Mouse (Mus musculus): ENCODE data around the gene Scn3b.

Scn3b gene

GRCm38 (mm10) chr9:40316865-40317660, 48.0 kb downstream of the Scn3b start:
- DNase-seq (ENCODE audit: low read depth) = peak; percentile 56

DNA sequence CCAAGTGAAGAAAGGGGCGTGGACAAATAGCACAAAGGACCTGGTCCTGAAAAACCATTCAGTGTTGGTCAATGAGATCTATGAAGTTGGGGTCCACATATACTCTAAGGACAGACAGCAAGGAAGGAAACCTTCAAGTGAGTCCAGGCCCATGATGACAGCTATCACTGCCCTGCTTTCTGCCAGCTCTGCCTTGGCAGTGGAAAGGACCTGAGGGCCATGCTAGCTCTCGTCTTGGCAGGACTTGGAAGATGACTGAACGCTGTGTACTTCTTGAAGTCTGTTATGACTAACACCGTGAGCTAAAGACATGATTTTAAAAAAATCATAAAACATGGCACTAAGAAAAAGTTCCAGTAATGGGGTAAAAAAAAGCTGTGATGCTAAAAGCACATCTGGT, 48.7 kb downstream of the Scn3b start:
- peak; percentile 27 for DNase-seq (ENCODE audit: low read depth)

DNA sequence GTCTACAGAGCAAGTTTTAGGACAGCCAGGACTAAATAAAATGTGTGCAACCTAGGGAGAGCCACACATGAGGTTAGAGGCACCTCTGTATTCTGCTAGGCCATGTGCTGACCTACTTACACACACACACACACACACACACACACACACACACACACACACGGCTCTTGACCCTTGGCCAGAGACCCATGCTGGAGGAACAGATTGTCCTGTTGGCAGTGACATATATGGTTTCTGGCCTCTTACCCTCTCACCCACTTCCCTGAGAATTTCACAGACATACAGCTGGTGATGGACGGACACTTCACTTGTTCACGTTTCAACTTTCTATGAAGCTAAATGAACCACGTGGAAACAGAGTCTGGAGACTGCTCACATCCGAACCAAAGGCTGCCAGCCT, 49.8 kb downstream of the Scn3b start:
- DNase-seq (ENCODE audit: low read depth) = no peak

GRCm38 (mm10) chr9:40320405-40320804, 51.4 kb downstream of the Scn3b start:
- DNase-seq (ENCODE audit: low read depth) = no peak

- DNase-seq (ENCODE audit: low read depth) = peak; percentile 95
These were observed 52.1 kb downstream of the Scn3b start for GRCm38 (mm10) chr9:40320879-40321667.

DNA sequence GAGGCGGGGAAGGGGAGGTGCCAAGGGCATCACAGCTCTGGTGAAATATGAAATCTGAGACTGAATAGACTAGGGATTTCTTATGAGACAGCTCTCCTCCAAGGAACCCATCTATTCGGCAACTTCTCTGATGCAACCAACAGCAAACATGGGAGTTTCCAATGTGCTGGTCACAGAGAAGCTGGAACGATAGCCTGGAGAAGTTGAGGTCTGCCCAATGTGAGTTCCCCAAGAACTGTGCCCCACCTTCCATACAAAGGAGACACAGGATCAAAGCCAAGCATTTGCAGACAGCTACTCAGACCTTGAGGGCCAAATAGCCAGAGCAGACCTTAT, 52.6 kb downstream of the Scn3b start:
- DNase-seq (ENCODE audit: low read depth) = no peak

- no peak for DNase-seq (ENCODE audit: low read depth)
These were observed 53.4 kb downstream of the Scn3b start for GRCm38 (mm10) chr9:40322372-40322771.

DNA sequence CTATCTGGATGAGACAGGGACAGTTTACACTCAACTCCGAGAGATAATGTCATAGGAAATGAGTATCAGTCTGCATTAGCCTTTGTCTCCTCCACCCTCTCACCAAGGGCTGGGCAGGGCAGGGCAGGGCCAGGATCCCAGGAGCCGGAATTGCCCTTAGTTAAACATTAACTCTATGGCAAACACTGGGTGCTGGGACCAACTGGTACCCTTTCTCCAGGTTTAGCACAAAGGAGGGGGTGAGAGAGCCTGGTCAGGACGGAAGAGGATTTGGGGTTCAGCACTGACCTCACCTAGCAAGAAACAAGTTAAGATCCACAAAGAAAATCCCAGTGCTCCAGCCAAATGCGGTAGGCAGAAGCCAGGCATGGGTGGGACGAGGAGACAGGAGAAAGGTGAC, 54.2 kb downstream of the Scn3b start:
- DNase-seq (ENCODE audit: low read depth) = no peak

DNA sequence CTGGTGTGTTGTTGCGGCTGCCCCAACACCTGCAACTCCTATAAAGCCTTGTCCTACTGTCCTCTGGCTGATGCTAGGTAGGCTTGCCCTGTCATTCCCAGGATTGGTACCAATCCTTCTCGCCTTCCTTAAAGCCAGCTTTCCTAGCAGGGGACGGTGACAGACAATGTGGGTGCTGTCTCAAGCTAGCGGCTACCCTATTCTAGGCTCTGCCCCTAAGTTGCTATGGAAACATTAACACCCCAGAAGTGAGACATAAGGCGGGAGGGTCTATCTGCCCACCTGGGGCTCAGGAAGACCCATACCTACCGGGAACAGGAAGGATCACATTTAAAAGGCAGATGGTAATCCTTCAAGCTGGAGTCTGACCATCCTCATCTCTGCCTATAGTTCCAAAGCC, 54.8 kb downstream of the Scn3b start:
- DNase-seq (ENCODE audit: low read depth) = no peak

- DNase-seq (ENCODE audit: low read depth) = no peak
These were observed 55.3 kb downstream of the Scn3b start for GRCm38 (mm10) chr9:40324232-40324792.

- DNase-seq (ENCODE audit: low read depth) = no peak
These were observed 55.8 kb downstream of the Scn3b start for GRCm38 (mm10) chr9:40324826-40325225.

DNA sequence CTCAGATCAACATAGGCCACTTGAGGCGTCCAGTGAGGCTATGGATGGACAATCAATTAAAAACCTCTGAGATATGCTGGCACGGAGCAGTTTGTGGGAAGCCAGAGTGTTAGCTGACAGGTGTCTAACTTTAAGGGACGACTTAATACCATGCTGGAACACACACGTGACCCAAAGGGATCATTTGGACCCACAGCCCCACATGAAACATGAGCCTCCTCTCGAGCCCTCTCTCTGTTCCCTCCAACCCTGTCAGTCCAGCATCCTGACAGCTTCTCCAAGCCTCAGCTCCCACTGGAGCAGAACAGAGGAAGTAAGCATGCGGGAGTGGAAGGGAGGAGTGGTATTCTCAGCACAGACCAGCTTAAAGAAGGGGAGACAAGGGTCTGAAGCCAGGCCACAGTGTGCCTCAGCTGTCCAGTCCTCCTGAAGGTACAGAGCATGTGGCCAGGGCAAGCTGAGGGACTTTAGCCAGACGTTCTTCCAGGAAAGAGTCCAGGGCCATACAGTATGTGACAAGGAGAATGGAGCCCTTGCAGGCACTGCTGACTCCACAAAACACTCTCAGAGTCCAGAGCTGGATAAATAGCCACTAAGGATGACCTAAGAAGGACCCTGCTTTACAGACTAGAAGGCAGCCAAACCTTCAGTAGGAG, 57.4 kb downstream of the Scn3b start:
- no peak for DNase-seq (ENCODE audit: low read depth)

GRCm38 (mm10) chr9:40330609-40331382, 61.8 kb downstream of the Scn3b start:
- peak; percentile 66 for DNase-seq (ENCODE audit: low read depth)

GRCm38 (mm10) chr9:40331411-40332286, 62.6 kb downstream of the Scn3b start:
- no peak for DNase-seq (ENCODE audit: low read depth)

DNA sequence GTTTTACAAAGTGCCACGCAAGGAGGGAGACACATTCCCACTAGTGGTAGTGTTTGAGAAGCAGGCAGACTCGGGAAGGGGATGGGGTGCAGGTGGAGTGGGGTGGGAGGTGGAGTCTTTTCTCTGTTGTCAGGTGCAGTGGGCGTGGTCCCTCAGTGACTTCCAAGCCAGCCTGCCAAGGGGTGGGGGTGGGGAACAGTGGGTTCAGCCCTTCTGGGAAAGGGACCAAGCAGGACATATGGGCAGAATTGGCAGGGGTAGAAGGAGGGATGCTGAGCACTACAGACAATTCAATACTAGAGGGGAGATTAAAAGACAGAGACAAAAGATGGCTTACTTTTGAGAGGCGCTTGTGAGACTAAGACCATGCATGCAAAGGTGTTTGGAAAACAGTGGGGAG, 63.3 kb downstream of the Scn3b start:
- DNase-seq (ENCODE audit: low read depth) = no peak

DNA sequence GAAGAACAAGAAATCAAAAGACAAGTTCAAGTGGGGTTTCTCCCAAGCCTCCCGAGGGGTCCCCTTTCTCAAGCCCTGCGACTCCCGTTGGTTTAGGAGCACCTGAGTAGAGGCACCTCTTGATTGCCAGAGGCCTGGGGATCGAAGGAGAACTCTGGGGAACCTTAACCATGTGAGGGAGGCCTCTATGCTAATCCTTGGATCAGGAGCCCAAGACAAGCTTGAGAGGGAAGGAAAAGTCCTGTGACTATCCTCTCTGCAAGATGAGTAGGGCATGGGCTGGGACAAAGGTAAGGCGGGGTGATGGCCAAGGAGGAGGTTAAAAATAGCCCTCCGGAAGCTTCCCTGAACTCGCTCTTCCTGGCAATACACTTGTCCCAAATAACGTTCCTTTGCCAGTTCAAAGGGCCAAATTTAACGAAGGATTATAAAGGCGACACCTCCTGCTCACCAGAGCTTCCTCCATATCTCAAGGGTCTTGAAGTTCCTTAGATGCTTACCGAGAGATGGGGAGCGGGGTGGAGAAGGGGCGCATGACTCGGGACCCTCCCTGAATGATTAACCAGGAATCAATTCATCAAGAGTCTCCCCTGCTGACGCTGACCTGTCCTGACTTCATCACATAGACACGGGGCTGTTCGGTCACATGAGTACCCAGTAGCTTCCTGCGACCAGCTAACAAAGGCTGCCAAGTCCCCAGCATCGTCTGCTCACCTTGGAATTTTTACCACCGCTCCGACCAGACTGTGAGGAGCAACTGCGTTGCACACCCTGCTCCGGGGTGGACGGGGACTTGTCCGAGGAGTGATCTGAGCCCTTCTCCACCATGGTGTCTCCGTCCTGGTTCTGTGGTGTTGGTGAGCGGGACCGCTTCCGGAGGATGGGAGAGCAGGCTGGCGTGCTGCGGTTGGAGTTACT, 64.0 kb downstream of the Scn3b start:
- no peak for DNase-seq (ENCODE audit: low read depth)

- no peak for DNase-seq (ENCODE audit: low read depth)
These were observed 64.8 kb downstream of the Scn3b start for GRCm38 (mm10) chr9:40333649-40334396.

GRCm38 (mm10) chr9:40334617-40335016, 65.6 kb downstream of the Scn3b start:
- DNase-seq (ENCODE audit: low read depth) = no peak

- no peak for DNase-seq (ENCODE audit: low read depth)
These were observed 67.7 kb downstream of the Scn3b start for GRCm38 (mm10) chr9:40336701-40337100.

Measured in fibroblast of lung, adult 2 months (primary cell).